Mouse (Mus musculus) retina, adult 2 months (tissue): Measurements from ENCODE around the gene Wwtr1.

Source experiments
- DNase-seq: peaks from one replicate; pipeline ENCODE4 v3.0.0-alpha.2; 2012; ENCODE audit warnings: low read depth, low spot score

Wwtr1 gene

DNA sequence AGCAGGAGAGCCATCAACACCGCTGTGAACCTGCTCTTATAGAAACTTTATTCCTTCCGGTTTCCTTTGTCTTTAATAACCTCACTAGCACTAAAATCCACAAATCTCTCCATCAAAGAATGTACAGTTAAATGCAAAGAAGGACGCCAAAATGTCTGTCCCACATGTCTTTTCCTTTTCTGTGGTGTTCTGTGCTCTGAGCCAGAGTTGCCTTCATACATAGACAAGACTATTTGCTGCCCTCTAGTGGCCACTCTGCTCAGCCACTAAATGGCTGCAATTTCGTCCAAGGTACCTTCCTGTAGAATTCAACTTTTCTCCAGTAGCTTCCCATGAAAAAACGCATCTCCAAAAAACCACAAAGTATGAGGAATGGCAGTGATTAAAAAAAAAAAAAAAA is 127.3 kb downstream of the Wwtr1 start:
- peak; percentile 37 for DNase-seq

GRCm38 (mm10) chr3:57447889-57448288 is 127.8 kb downstream of the Wwtr1 start:
- no peak for DNase-seq

DNA sequence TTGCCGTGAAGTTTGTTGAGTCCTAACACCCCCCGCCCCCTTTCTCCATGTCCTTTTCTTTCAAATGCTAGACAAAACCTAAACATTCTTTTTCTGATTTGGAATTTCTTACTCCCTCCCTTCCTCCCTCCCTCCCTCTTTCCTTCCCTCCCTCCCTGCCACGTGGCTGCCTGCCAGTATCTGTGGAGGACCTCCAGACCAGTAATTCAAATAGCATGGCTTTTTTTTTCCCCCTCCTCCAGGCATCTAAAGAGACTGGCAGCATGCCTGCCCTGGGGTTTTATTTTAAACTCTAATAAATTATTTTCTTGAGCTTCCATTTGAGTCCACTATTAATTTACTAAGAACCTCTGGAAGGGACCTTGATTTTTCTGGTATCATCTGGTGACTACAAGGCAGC is 130.0 kb downstream of the Wwtr1 start:
- DNase-seq = no peak

DNA sequence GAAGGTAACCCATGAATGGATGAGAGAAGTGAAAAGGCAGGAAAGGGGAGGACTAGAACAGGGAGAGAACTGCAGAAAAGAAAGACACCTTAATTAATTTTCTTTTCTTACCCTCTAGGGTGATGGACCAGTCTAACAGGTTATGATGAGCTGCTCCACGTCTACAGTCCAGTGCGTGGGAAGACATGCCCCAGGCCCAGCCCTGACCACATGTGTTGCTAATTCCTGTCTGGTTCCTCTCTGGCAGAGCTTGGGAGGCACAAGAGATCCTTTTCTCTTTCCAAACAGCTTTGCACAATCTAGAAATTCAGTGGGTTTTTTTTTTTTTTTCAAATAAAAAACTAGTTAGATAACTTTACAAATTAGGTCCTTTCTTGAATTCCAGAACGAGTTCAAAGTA is 134.8 kb downstream of the Wwtr1 start:
- no peak for DNase-seq

DNA sequence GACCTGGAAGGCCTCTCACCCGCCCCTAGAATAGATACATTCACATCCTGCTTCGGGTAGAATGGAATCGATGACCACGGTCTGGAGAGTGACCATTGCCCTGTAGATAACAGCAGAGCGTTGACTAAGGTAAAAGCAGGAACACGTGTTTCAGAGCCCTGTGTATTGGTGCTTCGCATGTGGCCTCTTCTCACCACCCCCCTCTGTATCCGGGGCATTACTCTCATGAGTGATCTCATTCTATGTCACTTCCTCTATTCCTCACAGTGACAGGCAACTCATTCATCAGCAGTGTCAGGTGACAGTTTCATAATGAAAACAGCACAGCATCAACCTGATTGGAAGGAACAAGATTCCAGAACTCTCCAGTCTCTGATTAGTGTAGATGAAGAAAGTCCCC is 140.3 kb downstream of the Wwtr1 start:
- no peak for DNase-seq

DNA sequence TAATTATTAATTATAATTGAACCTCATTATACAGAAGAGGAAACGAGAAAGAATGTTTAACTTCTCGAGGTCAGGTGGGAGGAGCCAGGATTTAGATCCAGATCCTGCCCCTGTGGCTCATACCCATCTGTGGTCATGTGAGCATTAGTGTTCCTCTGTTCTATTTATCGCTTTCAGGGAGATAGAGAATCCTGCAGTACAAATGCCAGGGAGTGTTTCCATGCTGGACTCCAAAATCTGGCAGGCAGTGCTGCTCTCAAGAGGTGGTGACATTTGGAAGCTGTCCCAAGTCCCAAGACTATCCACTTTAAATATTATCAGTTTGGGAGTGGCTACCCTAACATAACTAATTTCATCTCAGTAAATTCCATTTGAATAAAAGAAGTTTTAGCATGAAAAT is 144.0 kb downstream of the Wwtr1 start:
- DNase-seq = no peak

GRCm38 (mm10) chr3:57429486-57429885 is 146.2 kb downstream of the Wwtr1 start:
- no peak for DNase-seq

GRCm38 (mm10) chr3:57428682-57429464 is 146.8 kb downstream of the Wwtr1 start:
- no peak for DNase-seq

DNA sequence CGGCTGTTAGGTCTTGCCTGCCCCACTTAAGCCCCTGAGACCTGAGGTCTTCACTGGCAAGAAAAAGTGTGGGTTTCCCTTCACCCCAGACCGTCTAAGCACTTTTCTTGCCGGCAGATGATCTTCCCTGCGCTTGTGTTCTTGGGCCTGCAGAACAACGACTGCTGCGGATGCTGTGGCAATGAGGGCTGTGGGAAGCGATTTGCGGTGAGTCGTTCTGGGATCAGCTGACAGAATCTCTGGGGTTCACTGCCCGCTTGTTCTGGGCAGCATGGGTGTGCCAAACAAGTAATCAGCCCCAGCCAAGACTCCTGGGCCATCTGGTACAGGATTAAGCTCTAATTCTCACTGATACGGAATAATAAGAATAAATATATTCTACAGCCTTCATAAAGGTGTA is 149.4 kb downstream of the Wwtr1 start:
- no peak for DNase-seq

DNA sequence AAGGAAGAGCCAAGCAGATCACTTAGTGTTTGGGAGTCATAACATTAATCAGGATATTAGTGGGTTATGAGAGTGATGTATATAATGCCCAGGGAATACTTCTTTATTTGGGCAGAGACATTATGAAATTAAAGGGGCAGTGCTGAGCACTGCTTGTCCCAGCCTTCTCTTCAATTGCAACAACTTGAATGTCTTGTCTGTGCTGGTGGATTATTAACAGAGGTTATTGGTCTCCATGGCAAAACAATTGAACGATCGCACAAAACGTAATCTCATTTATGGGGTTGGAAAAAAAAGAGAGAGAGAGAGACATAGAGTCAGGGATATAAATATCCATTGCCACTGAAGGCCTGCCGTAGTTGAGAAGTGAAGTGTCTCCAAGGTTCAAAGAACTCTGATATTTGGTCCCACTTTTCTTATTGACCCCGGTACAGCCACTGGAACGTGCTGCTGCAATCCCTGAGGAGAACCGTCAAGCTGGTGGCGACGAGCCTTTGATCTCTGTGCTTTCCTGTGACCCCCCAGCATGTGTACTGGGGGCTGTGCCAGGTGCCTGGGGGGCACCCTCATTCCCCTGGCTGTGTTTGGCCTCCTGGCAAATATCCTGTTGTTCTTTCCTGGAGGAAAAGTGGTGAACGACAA is 150.5 kb downstream of the Wwtr1 start, which contains the start of gene Tm4sf4:
Tm4sf4 (plus strand) TSS at position 226 of the 642 bp plus-strand sequence.
- no peak for DNase-seq

DNA sequence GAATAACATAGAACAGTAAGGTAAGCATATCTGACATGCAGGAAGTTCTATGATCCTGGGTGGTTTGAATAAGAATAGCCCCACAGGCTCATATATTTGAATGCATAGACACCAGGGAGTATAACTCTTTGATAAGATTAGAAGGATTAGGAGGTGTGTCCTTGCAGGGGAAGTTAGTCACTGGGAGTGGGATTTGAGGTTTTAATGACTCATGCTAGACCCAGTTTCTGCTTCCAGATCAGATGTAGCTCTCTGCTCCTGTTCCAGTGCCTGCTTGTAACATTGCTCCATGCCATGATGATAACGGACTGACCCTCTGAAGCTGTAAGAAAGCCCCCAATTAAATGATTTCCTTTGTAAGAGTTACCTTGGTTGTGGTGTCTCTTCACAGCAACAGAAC is 155.1 kb downstream of the Wwtr1 start:
- no peak for DNase-seq

DNA sequence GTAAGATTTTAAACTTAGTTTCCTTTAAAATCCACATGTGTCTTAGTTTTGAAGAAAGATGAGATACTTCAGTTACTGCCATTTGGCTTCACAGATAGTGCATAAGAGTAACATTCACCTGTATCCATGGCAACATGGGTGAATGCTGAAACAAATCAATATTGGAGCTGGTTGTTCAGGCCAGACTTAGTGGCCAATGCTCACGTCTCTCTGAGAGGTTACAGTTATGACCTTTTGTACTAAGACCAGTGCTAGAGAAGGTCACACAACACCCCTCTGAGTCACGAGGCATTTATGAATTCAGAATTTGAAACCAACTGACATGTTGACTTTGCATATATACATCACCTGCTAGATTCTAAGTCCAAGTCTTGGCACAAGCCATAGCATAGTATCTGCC is 155.5 kb downstream of the Wwtr1 start:
- no peak for DNase-seq

GRCm38 (mm10) chr3:57411535-57411934 is 164.2 kb downstream of the Wwtr1 start:
- DNase-seq = no peak
